Mouse (Mus musculus) myocyte (in vitro differentiated cells): ENCODE measurements around the gene Hdac5.

Source experiments
- MAX ChIP-seq: IDR thresholded peaks from one replicate; pipeline ENCODE4 v1.6.1; 2011; ENCODE audit warnings: low read depth, mild to moderate bottlenecking, control low read depth
- POLR2A ChIP-seq: IDR thresholded peaks from one replicate; pipeline ENCODE4 v1.6.1; 2011; ENCODE audit warnings: low read depth, mild to moderate bottlenecking, control low read depth, moderate library complexity; ENCODE audit not compliant: insufficient read length
- REST ChIP-seq: IDR thresholded peaks from one replicate; pipeline ENCODE4 v1.6.1; 2011; ENCODE audit warnings: mild to moderate bottlenecking, control low read depth, moderate library complexity; ENCODE audit not compliant: insufficient read depth, insufficient read length
- SRF ChIP-seq: IDR thresholded peaks from one replicate; pipeline ENCODE4 v1.6.1; 2011; ENCODE audit warnings: low read depth; ENCODE audit not compliant: control insufficient read depth, insufficient read length
- TCF12 ChIP-seq: IDR thresholded peaks from one replicate; pipeline ENCODE4 v1.6.1; 2011; ENCODE audit warnings: mild to moderate bottlenecking, control low read depth; ENCODE audit not compliant: poor library complexity, insufficient read depth, severe bottlenecking
- USF1 ChIP-seq: IDR thresholded peaks from one replicate; pipeline ENCODE4 v1.6.1; 2011; ENCODE audit warnings: low read depth, mild to moderate bottlenecking, control low read depth, moderate library complexity

GRCm38 (mm10) chr11:102221243-102221953 is 8.6 kb downstream of the Hdac5 start:
- TF ChIP-seq MAX (no peak), USF1 (no peak), POLR2A (no peak), REST (no peak), TCF12 (no peak), SRF (no peak)
